Mouse (Mus musculus) MEL (cell line): ENCODE data around the gene Sertad1.
"Not testable (repeated sequence)": the region's sequence is repeated elsewhere in the genome, so short reads cannot be mapped to it uniquely, and the experiment has no call there.

ENCODE experiments used
- KAT2A ChIP-seq: conservative IDR thresholded peaks from 2 replicates; pipeline ENCODE4 v1.6.1; 2012; ENCODE audit warnings: low read depth, low read length, improper control_type of control experiment, inconsistent platforms
- MAX ChIP-seq: IDR thresholded peaks from 2 replicates; pipeline ENCODE4 v1.6.1; 2011; ENCODE audit warnings: low read length, improper control_type of control experiment
- POLR2AphosphoS2 ChIP-seq: IDR thresholded peaks from 2 replicates; pipeline ENCODE4 v1.6.1; 2011; ENCODE audit warnings: low read length, improper control_type of control experiment
- POLR2AphosphoS5 ChIP-seq: IDR thresholded peaks from 2 replicates; pipeline ENCODE4 v1.6.1; 2012; ENCODE audit warnings: low read depth, borderline replicate concordance, mild to moderate bottlenecking, inconsistent platforms, low read length, moderate library complexity, mixed read lengths
- RCOR1 ChIP-seq: IDR thresholded peaks from 2 replicates; pipeline ENCODE4 v1.6.1; 2012; ENCODE audit warnings: low read depth, mild to moderate bottlenecking, inconsistent platforms, low read length, improper control_type of control experiment
- UBTF ChIP-seq: IDR thresholded peaks from 2 replicates; pipeline ENCODE4 v1.6.1; 2012; ENCODE audit warnings: low read depth, mild to moderate bottlenecking, inconsistent platforms, low read length, improper control_type of control experiment, moderate library complexity, borderline replicate concordance; ENCODE audit not compliant: insufficient read depth
- ZC3H11A ChIP-seq: IDR thresholded peaks from 2 replicates; pipeline ENCODE4 v1.6.1; 2012; ENCODE audit warnings: low read depth, mild to moderate bottlenecking, inconsistent platforms, low read length, improper control_type of control experiment

GRCm38 (mm10) chr7:27494659-27495367 is 8.1 kb downstream of the Sertad1 start:
- not testable (repeated sequence) for TF ChIP-seq KAT2A, MAX, UBTF, POLR2AphosphoS5, ZC3H11A, RCOR1, POLR2AphosphoS2
